Mouse (Mus musculus) megakaryocyte, embryonic 14.5 days (primary cell): ENCODE results near the gene Rasgef1c. TPM values are rescaled to one million over a fixed set of nuclear protein-coding genes. Genes with fewer than 3 reads are reported as not detected.

Experiments
- H3K27me3 ChIP-seq: replicated peaks from 2 replicates; pipeline ENCODE3; 2012; ENCODE audit warnings: inconsistent platforms
- H3K36me3 ChIP-seq: replicated peaks from 2 replicates; pipeline ENCODE3; 2012; ENCODE audit warnings: low read length, inconsistent platforms, mixed read lengths
- H3K4me1 ChIP-seq: 2 replicates; pipeline ENCODE4 v1.6.1; 2012; ENCODE audit warnings: inconsistent platforms
- H3K4me3 ChIP-seq: replicated peaks from 2 replicates; pipeline ENCODE3; 2012; ENCODE audit warnings: moderate library complexity, mild to moderate bottlenecking, inconsistent platforms
- H3K9me3 ChIP-seq: 2 replicates; pipeline ENCODE4 v1.6.1; 2012; ENCODE audit warnings: inconsistent platforms
- FLI1 ChIP-seq: IDR thresholded peaks from 2 replicates; pipeline ENCODE4 v1.6.1; 2012; ENCODE audit warnings: low read length, inconsistent platforms, mixed read lengths
- GATA1 ChIP-seq: IDR thresholded peaks from 3 replicates; pipeline ENCODE4 v1.6.1; 2012; ENCODE audit warnings: mixed read lengths, low read length, inconsistent platforms, borderline replicate concordance
- polyA plus RNA-seq: library from polyadenylated mRNA; stranded (reverse); fragments of >175 nt; gene quantifications from 2 replicates; pipeline ENCODE4 v1.2.3, GENCODE M21; 2012; ENCODE audit warnings: low replicate concordance; ENCODE audit not compliant: insufficient read depth

Gene Rasgef1c
- polyA plus RNA-seq = not detected in 2 replicates

GRCm38 (mm10) chr11:49901659-49902458 is at the start of gene Rasgef1c:
TSS of gene Rasgef1c (plus strand) at chr11:49901835.
- Histone ChIP-seq H3K4me1 (peaks cover 17% of the 10 kb centered on the region), H3K36me3 (no peaks in the 10 kb centered on the region), H3K27me3 (peaks cover 61% of the 10 kb centered on the region), H3K4me3 (peak within 1 kb of the TSS; percentile 90), H3K9me3 (peaks cover 7% of the 10 kb centered on the region)
- TF ChIP-seq FLI1 = no peak
- no peak for TF ChIP-seq GATA1

- H3K36me3 ChIP-seq = peaks cover 65% of the 10 kb centered on the region
- no peaks in the 10 kb centered on the region for H3K9me3 ChIP-seq
- H3K27me3 ChIP-seq = no peaks in the 10 kb centered on the region
- H3K4me3 ChIP-seq = no peak overlapping the region
- no peak for TF ChIP-seq FLI1
- no peak for TF ChIP-seq GATA1
- peaks cover 70% of the 10 kb centered on the region for H3K4me1 ChIP-seq
Measured at GRCm38 (mm10) chr11:49855144-49855543, 46.5 kb upstream of the Rasgef1c start.

- Histone ChIP-seq H3K36me3 (peaks cover 64% of the 10 kb centered on the region), H3K9me3 (no peaks in the 10 kb centered on the region), H3K27me3 (no peaks in the 10 kb centered on the region), H3K4me1 (peaks cover 64% of the 10 kb centered on the region), H3K4me3 (no peak overlapping the region)
- no peak for TF ChIP-seq FLI1
- no peak for TF ChIP-seq GATA1
Measured at GRCm38 (mm10) chr11:49861139-49861538, 40.5 kb upstream of the Rasgef1c start.

GRCm38 (mm10) chr11:49863926-49864325 is 37.7 kb upstream of the Rasgef1c start:
- Histone ChIP-seq H3K9me3 (no peaks in the 10 kb centered on the region), H3K4me1 (peaks cover 55% of the 10 kb centered on the region), H3K4me3 (no peak overlapping the region), H3K27me3 (no peaks in the 10 kb centered on the region), H3K36me3 (peaks cover 72% of the 10 kb centered on the region)
- TF ChIP-seq FLI1 (no peak), GATA1 (no peak)

GRCm38 (mm10) chr11:49867320-49867719 is 34.3 kb upstream of the Rasgef1c start:
- H3K27me3 ChIP-seq = no peaks in the 10 kb centered on the region
- no peak overlapping the region for H3K4me3 ChIP-seq
- no peak for TF ChIP-seq GATA1
- no peak for TF ChIP-seq FLI1
- no peaks in the 10 kb centered on the region for H3K9me3 ChIP-seq
- H3K4me1 ChIP-seq = peaks cover 30% of the 10 kb centered on the region
- peaks cover 90% of the 10 kb centered on the region for H3K36me3 ChIP-seq

- Histone ChIP-seq H3K9me3 (no peaks in the 10 kb centered on the region), H3K4me3 (no peak overlapping the region), H3K36me3 (peaks cover 92% of the 10 kb centered on the region), H3K4me1 (peaks cover 22% of the 10 kb centered on the region), H3K27me3 (no peaks in the 10 kb centered on the region)
- TF ChIP-seq GATA1 = no peak
- no peak for TF ChIP-seq FLI1
Measured at GRCm38 (mm10) chr11:49869762-49870161, 31.9 kb upstream of the Rasgef1c start.

GRCm38 (mm10) chr11:49871914-49872313 is 29.7 kb upstream of the Rasgef1c start:
- no peak for TF ChIP-seq FLI1
- TF ChIP-seq GATA1 = no peak
- Histone ChIP-seq H3K4me1 (peaks cover 22% of the 10 kb centered on the region), H3K9me3 (no peaks in the 10 kb centered on the region), H3K4me3 (no peak overlapping the region), H3K36me3 (peaks cover 89% of the 10 kb centered on the region), H3K27me3 (no peaks in the 10 kb centered on the region)

- Histone ChIP-seq H3K9me3 (no peaks in the 10 kb centered on the region), H3K4me1 (peaks cover 20% of the 10 kb centered on the region), H3K4me3 (no peak overlapping the region), H3K27me3 (no peaks in the 10 kb centered on the region), H3K36me3 (peaks cover 88% of the 10 kb centered on the region)
- no peak for TF ChIP-seq GATA1
- TF ChIP-seq FLI1 = no peak
Measured at GRCm38 (mm10) chr11:49872779-49873178, 28.9 kb upstream of the Rasgef1c start.

GRCm38 (mm10) chr11:49876948-49877817 is 24.5 kb upstream of the Rasgef1c start:
- peaks cover 11% of the 10 kb centered on the region for H3K4me1 ChIP-seq
- no peaks in the 10 kb centered on the region for H3K27me3 ChIP-seq
- peaks cover 90% of the 10 kb centered on the region for H3K36me3 ChIP-seq
- TF ChIP-seq FLI1 = no peak
- no peak for TF ChIP-seq GATA1
- no peaks in the 10 kb centered on the region for H3K9me3 ChIP-seq
- no peak overlapping the region for H3K4me3 ChIP-seq

GRCm38 (mm10) chr11:49879950-49880642 is 21.5 kb upstream of the Rasgef1c start:
- Histone ChIP-seq H3K36me3 (peaks cover 88% of the 10 kb centered on the region), H3K9me3 (no peaks in the 10 kb centered on the region)
- TF ChIP-seq FLI1 (no peak), GATA1 (no peak)

More at GRCm38 (mm10) chr11:49879950-49880642, 21.5 kb upstream of the Rasgef1c start:
- no peaks in the 10 kb centered on the region for H3K27me3 ChIP-seq
- peaks cover 4% of the 10 kb centered on the region; the same call in 1 of the 2 replicates for H3K4me1 ChIP-seq
- H3K4me3 ChIP-seq = no peak overlapping the region
